Mouse (Mus musculus) layer of hippocampus, postnatal 25 days (tissue): Measurements from ENCODE around the gene Pitx1. TPM values are rescaled to one million over a fixed set of nuclear protein-coding genes. Genes with fewer than 3 reads are reported as not detected.

ENCODE experiments used
- DNase-seq, 2 experiments: peaks; one replicate each; pipeline ENCODE4 v3.0.0; 2022; ENCODE audit warnings: mixed read lengths in 2 of 2, low spot score in 1 of 2; ENCODE audit errors: extremely low spot score in 1 of 2
- total RNA-seq, 2 experiments: library from RNA; stranded (reverse); gene quantifications; 2 replicates each; pipeline ENCODE4 v1.2.3; 2021

The Pitx1 gene
- total RNA-seq, result not detected

DNA sequence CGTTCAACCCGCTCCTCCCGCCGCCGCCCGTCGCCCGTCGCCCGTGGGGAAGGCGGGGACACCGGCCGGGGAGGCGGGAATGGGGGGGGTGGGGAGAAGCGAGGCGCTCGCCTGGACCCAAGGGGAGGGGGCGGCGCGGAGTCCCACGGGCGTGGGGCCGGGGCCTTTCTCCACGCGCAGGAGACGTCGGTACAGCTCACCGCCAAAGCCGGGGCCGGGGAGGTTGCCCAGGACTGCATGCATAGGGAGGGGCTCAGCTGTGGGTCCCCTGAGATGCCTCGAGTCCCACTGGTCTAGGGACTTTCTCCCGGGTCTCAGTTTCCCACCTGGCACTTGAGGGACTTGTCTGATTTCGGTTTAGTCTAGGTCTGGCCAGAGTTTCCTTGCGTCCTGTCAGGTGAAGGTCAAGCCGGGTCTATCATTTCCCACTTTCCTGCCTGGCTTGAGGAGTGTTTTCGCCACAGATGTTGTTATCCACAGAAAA is at the start of gene Pitx1:
Gene Pitx1, minus strand, starts transcription at position 51 of the 484 bp plus-strand sequence.
- DNase-seq, result no peak

DNA sequence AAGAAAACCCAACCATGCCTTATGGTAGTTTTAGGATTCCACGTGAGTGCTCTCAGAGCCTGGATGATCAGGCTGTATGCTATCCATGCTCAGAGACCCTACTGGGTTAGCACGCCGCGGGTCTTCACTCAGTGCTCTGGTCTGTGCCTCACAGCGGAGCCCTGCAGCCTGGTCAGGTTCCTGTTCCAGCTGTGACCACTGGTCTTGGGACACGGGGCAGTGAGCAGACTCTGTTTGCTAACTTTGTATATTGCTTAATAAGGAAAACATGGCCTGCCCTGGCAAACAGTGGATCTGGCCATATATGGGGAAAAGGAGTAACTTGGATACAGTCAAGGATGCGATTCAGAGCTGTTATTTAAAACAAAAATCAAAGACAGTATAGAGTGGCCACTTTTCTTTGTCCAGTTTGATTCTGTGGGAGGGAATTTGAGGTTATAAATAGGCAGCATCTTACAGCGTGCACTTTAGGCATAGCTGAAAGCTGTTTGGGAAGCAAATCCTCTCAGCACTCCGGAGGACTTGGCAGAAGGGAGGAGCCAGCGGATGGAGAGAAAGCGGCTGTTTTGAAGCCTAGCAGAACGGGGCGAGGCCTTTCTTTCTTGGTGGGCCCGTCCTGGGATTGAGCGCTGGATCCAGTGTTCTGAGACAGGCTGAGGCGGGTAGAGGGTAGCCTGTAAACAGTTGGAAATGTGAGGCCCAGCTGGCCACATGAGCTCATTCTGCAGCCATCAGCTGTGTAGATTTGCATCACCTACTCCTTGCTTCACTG is 45.6 kb upstream of the Pitx1 start:
- DNase-seq, result no peak

DNA sequence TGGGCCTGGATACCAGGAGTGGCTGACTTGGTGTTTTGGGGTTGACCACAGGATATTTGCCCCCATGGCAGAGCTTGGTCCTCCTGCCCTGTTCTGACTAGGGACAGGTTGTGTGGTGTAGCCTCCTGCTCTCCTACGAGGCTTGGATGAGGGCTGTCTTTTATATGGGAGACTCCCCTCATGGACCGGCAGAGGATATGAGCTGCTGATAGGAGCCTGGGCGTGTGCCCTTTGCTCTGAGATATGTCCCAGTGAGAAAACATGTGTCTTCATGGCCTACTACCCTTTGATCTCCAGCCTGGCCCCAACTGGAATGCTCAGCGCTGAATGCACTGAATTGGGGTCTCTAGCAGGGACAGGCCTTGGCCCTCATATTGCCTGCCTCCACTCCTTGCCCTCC is 42.4 kb upstream of the Pitx1 start:
- no peak for DNase-seq

DNA sequence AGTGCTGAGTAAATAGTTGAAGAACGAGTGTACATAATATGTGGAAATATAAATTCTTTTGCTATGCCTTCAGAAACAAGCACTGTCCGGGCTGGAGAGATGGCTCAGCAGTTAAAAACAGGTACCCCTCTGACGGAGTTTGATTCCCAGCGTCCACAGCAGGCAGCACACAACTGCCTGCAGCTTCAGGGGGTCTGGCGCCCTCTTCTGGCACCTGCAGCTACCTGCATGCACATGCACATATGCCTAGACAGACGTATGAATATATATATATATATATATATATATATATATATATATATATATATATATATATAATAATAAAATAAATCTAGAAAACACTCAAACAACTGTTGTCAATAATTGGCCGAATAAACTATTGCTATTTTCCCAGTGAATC is 35.4 kb upstream of the Pitx1 start:
- no peak for DNase-seq

DNA sequence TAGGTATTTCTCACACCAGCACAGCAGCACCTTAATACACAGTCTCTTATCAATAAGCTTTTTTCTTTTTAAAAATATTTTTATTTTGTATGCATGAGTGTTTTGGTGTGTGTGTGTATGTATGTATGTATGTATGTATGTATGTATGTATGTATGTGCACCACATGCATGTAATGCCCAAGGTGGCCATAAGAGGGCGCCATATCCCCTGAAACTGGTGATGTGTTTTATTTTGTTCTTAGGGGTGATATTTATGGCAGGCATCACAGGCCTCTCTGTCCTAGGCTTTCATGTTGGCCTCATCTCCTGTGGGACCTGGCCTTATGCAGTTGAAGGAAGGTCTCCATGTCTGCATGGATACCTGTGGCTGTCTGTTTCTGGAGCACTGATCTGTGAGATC is 34.0 kb upstream of the Pitx1 start:
- no peak for DNase-seq

DNA sequence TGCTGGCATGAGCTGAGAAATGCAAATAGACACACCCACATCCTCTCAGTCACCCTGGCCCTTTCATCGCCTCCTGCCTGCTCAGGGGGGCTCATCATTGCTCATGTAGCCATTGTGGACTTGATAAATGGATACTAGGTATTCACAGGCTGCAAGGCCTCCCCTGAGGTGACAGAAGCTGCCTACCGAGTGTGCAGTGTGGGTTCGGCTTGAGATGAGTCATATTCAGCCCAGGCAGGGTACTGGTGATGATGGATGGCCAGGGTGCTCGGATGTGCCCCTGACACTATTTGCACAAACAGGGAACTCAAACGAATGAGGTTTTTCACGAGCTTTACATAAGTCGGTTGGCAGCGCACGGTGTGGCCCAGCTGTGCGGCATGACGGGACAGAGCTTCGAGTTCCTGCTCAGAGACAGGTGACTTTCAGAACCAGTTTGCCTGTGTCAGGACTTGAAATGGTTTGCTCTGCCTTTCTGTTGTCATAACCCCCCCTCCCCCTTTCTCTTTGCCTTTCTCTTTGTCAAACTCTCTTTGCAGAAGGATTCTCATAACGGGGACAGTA is 31.6 kb upstream of the Pitx1 start:
- no peak for DNase-seq

DNA sequence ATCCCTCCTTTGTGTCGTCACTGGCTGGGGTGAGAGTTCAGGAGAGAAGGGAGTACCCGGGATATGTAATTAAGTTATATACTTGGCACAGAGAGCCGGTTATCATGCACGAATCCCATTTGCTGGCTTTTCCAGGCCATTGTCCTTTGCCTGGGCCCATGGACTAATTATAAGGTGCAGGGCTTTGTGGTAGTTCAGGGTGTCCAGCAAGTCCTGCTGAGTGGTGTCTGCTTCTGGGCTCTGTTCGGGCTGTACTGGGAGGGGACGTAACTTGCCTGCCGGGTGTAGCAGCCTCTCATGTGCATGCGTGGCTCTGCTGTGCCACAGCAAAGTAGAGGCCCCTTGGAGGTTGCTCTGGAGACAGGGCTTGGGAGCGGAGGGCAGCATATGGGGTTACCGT is 24.5 kb upstream of the Pitx1 start:
- DNase-seq, result no peak

DNA sequence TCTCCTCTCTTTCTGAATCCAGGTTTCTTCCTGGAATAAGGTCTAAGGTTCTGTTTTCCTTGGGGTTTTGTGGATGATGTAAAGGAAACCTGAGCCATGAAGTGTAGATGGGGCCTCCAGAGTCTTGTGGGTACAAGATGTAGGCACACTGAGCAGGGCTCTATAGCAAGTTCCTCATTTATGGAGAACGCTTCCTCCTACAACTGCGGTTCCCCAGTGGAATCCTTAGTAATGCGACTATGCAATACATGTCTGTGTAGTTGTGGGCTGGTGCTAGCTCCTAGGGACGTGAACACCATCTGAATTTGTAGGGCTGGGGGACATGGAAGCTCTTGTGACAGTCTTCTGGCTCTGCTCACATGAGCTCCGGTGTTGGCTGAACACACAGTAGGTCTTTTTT is 22.5 kb upstream of the Pitx1 start:
- DNase-seq, result no peak

DNA sequence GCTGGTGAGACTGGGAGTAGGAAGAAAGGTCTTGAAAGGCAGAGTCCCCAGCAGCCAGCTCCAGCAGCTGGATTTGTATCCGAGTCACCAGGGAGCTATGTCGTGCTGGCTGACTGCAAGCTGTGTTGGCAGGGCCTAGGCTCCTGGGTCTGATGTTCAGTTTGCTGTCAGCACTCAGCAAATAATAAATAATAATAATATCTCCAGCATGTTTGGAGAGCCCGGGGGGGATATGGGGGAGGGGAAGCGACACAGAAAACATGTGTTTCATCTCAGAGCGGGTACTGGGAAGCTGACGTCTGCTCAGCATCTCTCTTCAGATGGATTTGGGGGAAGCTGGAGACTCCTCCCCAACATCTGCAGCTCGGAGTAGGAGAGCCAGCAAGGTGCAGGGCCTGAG is 19.8 kb upstream of the Pitx1 start:
- DNase-seq, result no peak

DNA sequence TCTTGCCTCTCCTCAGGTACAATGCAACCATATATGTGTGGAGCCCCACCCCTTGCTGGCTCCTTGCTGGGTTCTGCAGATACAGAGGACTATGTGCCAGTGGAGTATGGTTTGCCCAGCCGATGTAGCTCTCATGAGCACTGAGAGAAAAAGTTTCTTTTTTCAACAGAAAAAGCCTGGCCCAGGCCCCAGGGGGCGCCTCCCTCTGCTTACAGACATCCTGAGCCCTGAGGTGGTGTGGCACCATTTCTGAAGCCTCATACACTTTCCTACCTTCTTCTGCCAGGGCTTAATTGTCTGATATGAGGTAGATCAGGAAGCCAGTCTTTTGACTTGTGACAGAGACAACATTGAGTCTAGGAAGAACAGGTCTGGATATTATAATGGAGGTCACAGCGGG is 16.2 kb upstream of the Pitx1 start:
- DNase-seq, result no peak

DNA sequence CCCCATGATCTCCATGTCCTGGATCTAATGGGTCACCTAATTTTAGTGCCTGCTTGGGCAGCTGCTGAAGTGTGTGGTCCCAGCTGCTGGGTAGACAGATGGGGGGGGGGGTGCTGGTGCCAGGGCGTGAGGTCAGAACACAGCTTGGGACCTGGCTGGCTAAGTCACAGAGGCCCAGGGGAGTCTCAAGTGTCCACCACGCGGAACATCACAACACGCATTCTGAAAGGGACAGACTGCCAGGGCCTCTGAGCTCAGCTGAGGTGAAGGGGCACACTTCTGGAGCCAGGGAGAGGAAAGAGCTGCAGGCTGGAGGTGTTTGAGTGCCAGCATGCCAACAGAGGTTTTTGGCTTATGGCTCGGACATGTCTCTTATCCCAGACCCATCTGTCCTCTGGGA is 14.7 kb upstream of the Pitx1 start:
- DNase-seq, result no peak

DNA sequence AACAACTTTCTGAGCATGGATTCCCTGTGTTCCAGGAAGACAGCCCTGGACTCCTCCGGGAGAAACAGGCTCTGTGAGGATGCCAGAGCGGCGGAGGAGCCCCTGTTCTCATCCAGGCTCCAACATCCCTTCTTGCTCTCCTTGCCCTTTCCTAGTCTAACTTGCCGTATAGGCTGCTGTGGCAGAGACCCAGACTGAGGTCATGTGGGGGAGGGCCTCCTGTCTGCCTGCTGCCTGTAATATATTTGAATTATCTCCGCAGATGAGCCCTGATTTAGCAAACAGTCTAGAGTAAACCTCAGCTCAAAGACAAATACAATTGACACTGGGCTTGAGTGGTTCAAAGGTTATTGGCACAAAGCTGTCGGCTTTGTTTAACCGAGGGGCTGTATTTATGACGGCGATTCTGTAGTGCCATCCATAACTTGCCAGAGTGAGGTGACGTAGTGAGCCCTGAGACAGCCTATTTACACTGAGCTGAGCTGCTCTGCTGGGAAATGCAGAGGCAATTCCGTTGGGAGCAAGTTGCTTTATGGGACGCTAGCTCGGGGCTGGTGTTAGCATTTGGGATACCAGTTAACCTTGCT is 12.7 kb upstream of the Pitx1 start:
- no peak for DNase-seq

DNA sequence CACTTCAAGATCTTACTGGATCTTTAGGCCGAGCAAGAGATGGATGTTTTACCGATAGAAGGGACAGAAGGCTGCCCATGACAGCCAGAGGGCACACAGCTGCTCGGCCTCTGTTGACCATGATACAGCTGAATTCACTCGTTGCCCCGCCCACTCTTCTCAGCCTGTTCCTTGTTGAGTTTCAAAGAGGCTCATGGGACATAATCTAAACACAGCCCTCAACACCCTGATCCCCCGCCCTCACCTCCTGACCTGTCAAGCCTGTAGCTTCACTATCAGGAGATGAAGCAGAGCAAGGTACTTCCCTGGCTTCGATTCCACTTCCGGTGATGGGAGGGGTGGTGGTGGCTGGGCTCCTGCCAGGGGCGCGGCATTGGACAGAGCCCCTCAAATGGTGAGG is 11.8 kb upstream of the Pitx1 start:
- DNase-seq, result no peak

DNA sequence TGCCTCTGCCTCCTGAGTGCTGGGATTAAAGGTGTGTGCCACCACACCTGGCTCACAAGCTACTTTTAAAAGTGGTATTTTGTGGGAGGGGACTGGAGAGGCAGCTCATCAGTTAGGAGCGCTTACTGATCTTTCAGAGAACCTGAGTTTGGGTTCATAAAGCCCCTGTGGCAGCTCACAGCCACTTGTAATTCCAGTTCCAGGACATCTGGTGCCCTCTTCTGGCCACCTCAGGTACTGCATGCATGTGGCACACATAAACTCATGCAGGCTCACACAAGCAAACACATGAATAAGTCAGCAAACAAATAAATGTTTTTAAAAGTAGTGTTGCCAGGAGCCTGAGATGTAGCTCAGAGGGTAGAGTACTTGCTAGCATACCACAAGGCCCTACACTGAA is 7.7 kb upstream of the Pitx1 start:
- DNase-seq, result no peak

DNA sequence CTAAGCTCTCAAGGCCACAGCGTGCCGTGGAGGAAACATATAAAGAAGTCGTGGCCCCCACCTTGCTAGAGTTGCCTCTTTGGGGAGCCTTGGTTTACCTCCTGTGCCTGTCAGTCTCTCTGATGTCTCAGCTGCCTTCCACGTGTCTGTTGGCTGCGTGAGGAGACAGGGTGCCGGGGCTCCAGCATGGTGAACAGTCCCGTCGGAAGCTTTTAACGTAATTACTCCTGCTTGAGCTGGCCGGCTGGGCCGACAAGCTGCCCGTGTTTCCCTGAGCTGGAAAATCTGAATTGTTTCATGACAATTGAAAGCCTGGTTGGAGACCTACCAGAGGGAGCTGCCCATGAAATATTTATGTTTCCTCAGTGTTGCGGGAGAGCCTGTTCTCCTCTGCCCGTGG is 4.2 kb upstream of the Pitx1 start:
- no peak for DNase-seq

DNA sequence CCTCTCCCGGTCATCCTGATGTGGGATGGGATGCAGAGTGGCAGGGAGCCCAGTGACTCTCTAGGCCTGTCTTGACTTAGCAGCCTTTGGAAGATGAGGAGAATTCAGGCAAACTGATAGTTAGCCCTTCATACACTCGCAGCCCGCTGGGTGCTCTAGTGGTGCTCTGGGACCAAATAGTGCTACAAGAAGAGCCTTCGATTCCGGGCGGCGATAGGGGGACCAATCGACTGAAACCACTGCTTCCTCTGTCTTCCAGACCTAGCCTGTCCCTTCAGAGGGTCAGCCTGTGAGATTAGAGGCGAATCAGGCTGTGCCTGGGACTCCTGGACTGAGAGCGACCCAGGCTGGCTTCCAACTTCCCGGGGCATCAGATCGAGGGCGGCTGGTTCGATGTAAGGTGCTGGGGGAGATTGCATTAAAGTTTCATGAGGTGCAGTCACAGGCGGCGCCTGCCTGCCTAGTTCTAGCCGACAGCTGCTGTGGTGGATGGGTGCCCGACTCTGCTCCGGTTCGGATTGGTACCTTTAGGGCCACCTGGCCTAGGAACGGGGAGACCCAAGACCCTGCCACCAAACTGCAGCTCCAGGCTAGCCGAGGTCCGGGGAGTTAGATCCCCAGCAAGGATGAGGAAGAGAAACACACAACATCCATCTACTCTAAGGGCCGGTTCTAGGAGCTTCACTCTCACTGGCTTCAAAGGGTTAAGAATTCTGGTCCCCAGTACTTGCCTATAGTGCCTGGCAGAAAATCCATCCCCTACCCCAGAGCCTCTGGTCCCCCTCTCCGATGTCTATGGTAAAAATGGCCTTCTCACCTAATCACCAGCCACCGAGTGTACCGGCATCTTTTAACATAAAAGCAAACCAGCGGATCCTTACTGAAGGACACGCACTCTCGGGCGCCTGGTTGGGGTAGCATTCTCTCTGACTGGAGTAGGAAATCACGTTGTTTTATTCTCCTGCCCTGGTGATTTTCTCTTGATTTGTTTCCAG is 1.1 kb upstream of the Pitx1 start:
- no peak for DNase-seq

DNA sequence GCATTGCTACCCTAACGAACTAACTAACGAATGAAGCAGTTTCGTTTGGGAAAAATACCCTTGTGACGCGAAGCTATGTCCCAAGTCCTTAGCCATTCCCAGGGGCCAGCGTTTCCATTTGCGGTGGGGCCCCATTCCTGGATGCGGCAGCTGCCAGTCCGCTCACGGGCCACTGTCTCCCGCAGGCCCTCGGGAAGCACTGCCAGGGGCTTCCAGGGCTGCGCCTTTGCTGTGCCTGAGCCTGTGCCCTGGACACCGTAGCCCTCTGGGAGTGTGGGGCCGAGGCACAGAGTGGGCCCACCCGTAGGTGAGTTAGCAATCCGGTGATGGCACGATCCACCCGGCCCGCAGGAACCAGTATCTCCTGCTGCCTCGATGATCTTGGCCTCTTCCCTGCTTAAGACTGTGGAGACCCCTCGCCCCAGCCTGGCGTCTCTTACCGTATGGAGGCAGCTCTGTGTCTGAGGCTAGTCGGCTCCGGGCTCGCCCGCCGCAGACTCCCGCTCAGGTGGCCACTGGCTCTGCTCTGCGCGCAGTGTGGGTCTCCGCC is 369 bp downstream of the Pitx1 start:
- DNase-seq, result no peak

DNA sequence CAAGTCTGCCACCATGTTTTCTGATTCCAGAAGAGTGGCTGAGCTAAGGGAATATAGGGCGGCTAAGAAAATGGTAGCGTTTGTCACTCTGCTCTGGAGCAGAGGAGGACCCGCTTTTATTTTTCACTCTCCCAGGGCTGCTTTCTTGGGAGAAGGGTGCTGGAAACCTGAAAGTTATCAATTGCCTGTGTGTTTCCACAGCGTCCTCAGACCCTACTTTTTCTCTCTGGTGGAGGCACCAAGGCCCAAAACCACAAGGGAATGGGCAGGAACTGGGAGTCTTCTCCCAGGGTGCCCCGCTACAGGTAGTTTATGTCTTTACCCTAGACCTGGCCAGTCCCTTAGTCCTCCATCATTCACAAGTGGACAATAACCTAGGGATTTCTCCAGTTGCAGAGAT is 1.3 kb downstream of the Pitx1 start:
- DNase-seq, result no peak

DNA sequence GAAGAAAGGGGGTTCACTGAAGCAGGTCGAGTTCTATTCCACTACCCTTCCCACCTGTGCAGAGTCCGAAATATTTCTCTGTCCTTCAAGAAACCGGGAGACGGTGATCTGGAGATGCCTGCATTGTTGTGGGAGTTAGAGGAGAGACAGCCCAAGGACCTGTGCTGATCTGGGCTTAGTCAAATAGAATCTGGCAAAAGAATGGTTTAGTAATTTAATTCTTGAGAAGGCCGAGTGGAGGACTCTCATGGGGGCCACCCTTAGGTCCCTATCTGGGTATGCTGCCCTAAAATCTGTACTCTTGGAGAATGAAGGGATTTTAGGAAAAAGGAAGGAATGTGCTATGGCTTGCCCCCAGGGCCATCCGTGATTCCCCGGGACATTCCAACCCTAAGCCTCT is 2.1 kb downstream of the Pitx1 start:
- no peak for DNase-seq

DNA sequence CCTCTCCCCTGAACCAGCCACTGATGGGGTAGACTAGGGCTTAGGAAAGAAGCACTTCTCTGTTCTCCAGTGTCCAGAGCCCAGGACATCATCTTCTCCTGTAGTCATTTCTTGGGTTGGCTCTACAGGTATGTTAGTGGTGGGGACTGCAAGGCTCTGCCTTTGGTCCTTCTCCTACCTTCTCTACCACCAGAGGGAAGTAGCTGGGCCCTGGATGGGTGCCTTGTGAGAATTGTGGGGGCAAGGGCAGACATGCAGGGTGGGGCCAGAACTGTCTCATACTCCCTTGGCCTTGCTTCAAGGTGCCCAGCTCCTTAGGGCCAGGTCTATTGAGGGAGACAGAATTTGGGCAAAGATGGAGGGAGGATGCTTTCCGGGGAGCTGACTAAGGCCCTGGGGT is 3.4 kb downstream of the Pitx1 start:
- no peak for DNase-seq
